Mouse (Mus musculus) layer of hippocampus, adult 9-10 months (tissue): Measurements from ENCODE around the gene Msgn1.

Source experiments
- DNase-seq: peaks from one replicate; pipeline ENCODE4 v3.0.0; 2022; ENCODE audit warnings: low spot score

The Msgn1 gene

GRCm38 (mm10) chr12:11198551-11198950 is 10.2 kb downstream of the Msgn1 start:
- DNase-seq: no peak

GRCm38 (mm10) chr12:11198026-11198425 is 10.7 kb downstream of the Msgn1 start:
- DNase-seq: no peak

- DNase-seq: no peak
Observed at GRCm38 (mm10) chr12:11196830-11197229, 11.9 kb downstream of the Msgn1 start.

- peak; percentile 52 for DNase-seq
Observed at GRCm38 (mm10) chr12:11196142-11196597, 12.6 kb downstream of the Msgn1 start.

GRCm38 (mm10) chr12:11195031-11195430 is 13.7 kb downstream of the Msgn1 start:
- DNase-seq: no peak

GRCm38 (mm10) chr12:11178486-11179154 is 30.2 kb downstream of the Msgn1 start:
- peak; percentile 88 for DNase-seq

GRCm38 (mm10) chr12:11177408-11178394 is 31.1 kb downstream of the Msgn1 start:
- DNase-seq: no peak

GRCm38 (mm10) chr12:11158670-11159069 is 50.1 kb downstream of the Msgn1 start:
- DNase-seq: no peak
